Mouse (Mus musculus): ENCODE data around the gene Slc23a4. TPM values are rescaled to one million over a fixed set of nuclear protein-coding genes. Genes with fewer than 3 reads are reported as not detected.

The Slc23a4 gene
- polyA plus RNA-seq, 1 experiment from 2014 or later = 0.53 TPM

GRCm38 (mm10) chr6:35010705-35011104, 22.5 kb upstream of the Slc23a4 start:
- no peak for ATAC-seq (ENCODE audit: low read depth)
- 95% methylated on average over 5 of the region's 5 CpGs for WGBS
- Histone ChIP-seq H3K4me2 (ENCODE audit: low read depth, low read length) (no peak overlapping the region), H3K9me3 (ENCODE audit: control insufficient read depth, low read length) (no peaks in the 10 kb centered on the region), H3K4me1 (ENCODE audit: control insufficient read depth, insufficient read depth, low read length) (peaks cover 5% of the 10 kb centered on the region; the same call in 1 of the 2 replicates), H3K27me3 (replicated peaks; ENCODE audit: control insufficient read depth, insufficient read depth, low read length) (no peaks in the 10 kb centered on the region), H3K4me3 (ENCODE audit: low read depth, low read length) (no peak overlapping the region), H3K9ac (ENCODE audit: low read depth, low read length) (no peak overlapping the region), H3K36me3 (ENCODE audit: control insufficient read depth, insufficient read depth, low read length) (no peaks in the 10 kb centered on the region), H3K27ac (replicated peaks; ENCODE audit: low read depth, low read length) (no peak overlapping the region)
- no peak for DNase-seq (ENCODE audit: low spot score)

- Histone ChIP-seq H3K9me3 (ENCODE audit: control insufficient read depth, low read length) (no peaks in the 10 kb centered on the region), H3K27me3 (replicated peaks; ENCODE audit: control insufficient read depth, insufficient read depth, low read length) (no peaks in the 10 kb centered on the region), H3K27ac (replicated peaks; ENCODE audit: low read depth, low read length) (no peak overlapping the region), H3K36me3 (ENCODE audit: control insufficient read depth, insufficient read depth, low read length) (no peaks in the 10 kb centered on the region), H3K4me2 (ENCODE audit: low read depth, low read length) (no peak overlapping the region), H3K4me1 (ENCODE audit: control insufficient read depth, insufficient read depth, low read length) (no peaks in the 10 kb centered on the region; the same call in 1 of the 2 replicates), H3K4me3 (ENCODE audit: low read depth, low read length) (no peak overlapping the region), H3K9ac (ENCODE audit: low read depth, low read length) (no peak overlapping the region)
- no peak for ATAC-seq (ENCODE audit: low read depth)
- 73% methylated on average over 18 of the region's 18 CpGs for WGBS
- DNase-seq (ENCODE audit: low spot score) = peak; percentile 60
Measured at GRCm38 (mm10) chr6:35002261-35002669, 14.1 kb upstream of the Slc23a4 start.

GRCm38 (mm10) chr6:34999101-34999500, 10.9 kb upstream of the Slc23a4 start:
- no peak overlapping the region for H3K4me3 ChIP-seq (ENCODE audit: low read depth, low read length)
- DNase-seq (ENCODE audit: low spot score) = peak; percentile 69
- no peaks in the 10 kb centered on the region for H3K27me3 ChIP-seq (replicated peaks; ENCODE audit: control insufficient read depth, insufficient read depth, low read length)
- no peaks in the 10 kb centered on the region for H3K36me3 ChIP-seq (ENCODE audit: control insufficient read depth, insufficient read depth, low read length)
- no peak overlapping the region for H3K9ac ChIP-seq (ENCODE audit: low read depth, low read length)
- peaks cover 7% of the 10 kb centered on the region for H3K4me1 ChIP-seq (ENCODE audit: control insufficient read depth, insufficient read depth, low read length)
- H3K9me3 ChIP-seq (ENCODE audit: control insufficient read depth, low read length) = no peaks in the 10 kb centered on the region
- H3K4me2 ChIP-seq (ENCODE audit: low read depth, low read length) = peak overlapping the region; percentile 40
- 25% methylated on average over 4 of the region's 4 CpGs for WGBS
- ATAC-seq (ENCODE audit: low read depth) = peak; percentile 51; the same call in 1 of the 2 replicates
- no peak overlapping the region for H3K27ac ChIP-seq (replicated peaks; ENCODE audit: low read depth, low read length)

DNA sequence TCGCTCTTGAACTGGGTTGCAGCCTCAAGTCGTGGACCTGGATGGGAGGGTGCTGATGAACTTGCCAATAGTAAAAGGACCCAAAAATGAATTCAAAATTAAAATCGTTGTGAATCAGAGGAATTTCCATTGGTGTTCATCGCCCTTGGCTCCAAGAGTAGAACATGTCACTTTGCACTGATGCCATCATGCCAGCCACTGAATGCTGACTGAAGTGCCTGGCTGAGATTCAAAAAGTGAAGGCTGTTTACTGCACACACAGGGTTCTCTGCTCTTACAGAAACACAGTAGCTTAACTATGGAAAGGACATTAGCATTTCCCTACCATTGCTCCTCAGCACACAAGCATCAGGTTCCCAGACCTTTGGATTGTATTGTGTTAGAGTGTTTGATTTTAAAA, 8.3 kb upstream of the Slc23a4 start:
- H3K27ac ChIP-seq (replicated peaks; ENCODE audit: low read depth, low read length) = no peak overlapping the region
- no peaks in the 10 kb centered on the region for H3K27me3 ChIP-seq (replicated peaks; ENCODE audit: control insufficient read depth, insufficient read depth, low read length)
- DNase-seq (ENCODE audit: low spot score) (no peak), ATAC-seq (ENCODE audit: low read depth) (no peak)
- no peaks in the 10 kb centered on the region for H3K9me3 ChIP-seq (ENCODE audit: control insufficient read depth, low read length)
- H3K4me3 ChIP-seq (ENCODE audit: low read depth, low read length) = no peak overlapping the region
- WGBS = 79% methylated on average over 4 of the region's 4 CpGs
- no peak overlapping the region for H3K9ac ChIP-seq (ENCODE audit: low read depth, low read length)
- no peaks in the 10 kb centered on the region for H3K36me3 ChIP-seq (ENCODE audit: control insufficient read depth, insufficient read depth, low read length)
- no peak overlapping the region for H3K4me2 ChIP-seq (ENCODE audit: low read depth, low read length)
- peaks cover 7% of the 10 kb centered on the region for H3K4me1 ChIP-seq (ENCODE audit: control insufficient read depth, insufficient read depth, low read length)

DNA sequence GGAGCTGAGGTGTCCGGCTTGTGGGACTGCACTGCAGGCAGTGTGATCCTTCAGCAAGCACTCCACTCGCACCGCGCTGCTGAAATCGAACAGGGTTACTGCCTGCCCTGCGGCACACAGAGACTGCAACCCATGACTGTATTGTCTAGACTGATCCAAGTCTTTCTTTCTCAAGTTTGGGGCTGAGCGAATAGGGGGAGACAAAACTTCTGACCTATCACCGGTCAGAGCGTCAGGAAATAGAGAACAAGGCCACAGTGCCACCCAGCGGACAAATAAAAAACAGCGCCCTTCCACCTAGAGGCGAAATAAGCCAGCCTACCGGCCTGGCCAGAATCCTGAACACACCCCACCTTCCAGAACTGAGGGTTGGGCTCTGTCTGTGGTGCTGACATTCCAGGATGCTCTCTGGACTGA, 7.1 kb upstream of the Slc23a4 start:
- H3K27ac ChIP-seq (replicated peaks; ENCODE audit: low read depth, low read length) = no peak overlapping the region
- DNase-seq (ENCODE audit: low spot score) (peak; percentile 90), ATAC-seq (ENCODE audit: low read depth) (peak; percentile 84)
- H3K36me3 ChIP-seq (ENCODE audit: control insufficient read depth, insufficient read depth, low read length) = no peaks in the 10 kb centered on the region
- 8% methylated on average over 13 of the region's 13 CpGs for WGBS
- H3K4me1 ChIP-seq (ENCODE audit: control insufficient read depth, insufficient read depth, low read length) = peaks cover 7% of the 10 kb centered on the region
- 0 out of 2 replicates have a peak overlapping the region, but pooled peaks have one; percentile 15 for H3K9ac ChIP-seq (ENCODE audit: low read depth, low read length)
- H3K4me3 ChIP-seq (ENCODE audit: low read depth, low read length) = peak overlapping the region; percentile 27
- no peaks in the 10 kb centered on the region for H3K27me3 ChIP-seq (replicated peaks; ENCODE audit: control insufficient read depth, insufficient read depth, low read length)
- peak overlapping the region; percentile 59 for H3K4me2 ChIP-seq (ENCODE audit: low read depth, low read length)
- no peaks in the 10 kb centered on the region for H3K9me3 ChIP-seq (ENCODE audit: control insufficient read depth, low read length)

- H3K4me1 ChIP-seq (ENCODE audit: control insufficient read depth, insufficient read depth, low read length) = peaks cover 7% of the 10 kb centered on the region
- H3K36me3 ChIP-seq (ENCODE audit: control insufficient read depth, insufficient read depth, low read length) = no peaks in the 10 kb centered on the region
- ATAC-seq (ENCODE audit: low read depth) = no peak
- no peak for DNase-seq (ENCODE audit: low spot score)
- 0 out of 2 replicates have a peak overlapping the region, but pooled peaks have one; percentile 15 for H3K9ac ChIP-seq (ENCODE audit: low read depth, low read length)
- no peaks in the 10 kb centered on the region for H3K9me3 ChIP-seq (ENCODE audit: control insufficient read depth, low read length)
- 73% methylated on average over 5 of the region's 5 CpGs for WGBS
- H3K4me2 ChIP-seq (ENCODE audit: low read depth, low read length) = peak overlapping the region; percentile 59
- no peak overlapping the region for H3K27ac ChIP-seq (replicated peaks; ENCODE audit: low read depth, low read length)
- H3K27me3 ChIP-seq (replicated peaks; ENCODE audit: control insufficient read depth, insufficient read depth, low read length) = no peaks in the 10 kb centered on the region
- no peak overlapping the region for H3K4me3 ChIP-seq (ENCODE audit: low read depth, low read length)
Measured at GRCm38 (mm10) chr6:34994692-34995091, 6.5 kb upstream of the Slc23a4 start.

GRCm38 (mm10) chr6:34989263-34989662, 1.1 kb upstream of the Slc23a4 start:
- peak; percentile 69; the same call in 1 of the 2 replicates for ATAC-seq (ENCODE audit: low read depth)
- Histone ChIP-seq H3K9ac (ENCODE audit: low read depth, low read length) (no peak overlapping the region), H3K36me3 (ENCODE audit: control insufficient read depth, insufficient read depth, low read length) (no peaks in the 10 kb centered on the region), H3K4me1 (ENCODE audit: control insufficient read depth, insufficient read depth, low read length) (peaks cover 19% of the 10 kb centered on the region), H3K4me3 (ENCODE audit: low read depth, low read length) (no peak overlapping the region), H3K27me3 (replicated peaks; ENCODE audit: control insufficient read depth, insufficient read depth, low read length) (no peaks in the 10 kb centered on the region), H3K9me3 (ENCODE audit: control insufficient read depth, low read length) (no peaks in the 10 kb centered on the region), H3K27ac (replicated peaks; ENCODE audit: low read depth, low read length) (no peak overlapping the region), H3K4me2 (ENCODE audit: low read depth, low read length) (no peak overlapping the region)
- WGBS = 37% methylated on average over 6 of the region's 6 CpGs
- DNase-seq (ENCODE audit: low spot score) = peak; percentile 51

DNA sequence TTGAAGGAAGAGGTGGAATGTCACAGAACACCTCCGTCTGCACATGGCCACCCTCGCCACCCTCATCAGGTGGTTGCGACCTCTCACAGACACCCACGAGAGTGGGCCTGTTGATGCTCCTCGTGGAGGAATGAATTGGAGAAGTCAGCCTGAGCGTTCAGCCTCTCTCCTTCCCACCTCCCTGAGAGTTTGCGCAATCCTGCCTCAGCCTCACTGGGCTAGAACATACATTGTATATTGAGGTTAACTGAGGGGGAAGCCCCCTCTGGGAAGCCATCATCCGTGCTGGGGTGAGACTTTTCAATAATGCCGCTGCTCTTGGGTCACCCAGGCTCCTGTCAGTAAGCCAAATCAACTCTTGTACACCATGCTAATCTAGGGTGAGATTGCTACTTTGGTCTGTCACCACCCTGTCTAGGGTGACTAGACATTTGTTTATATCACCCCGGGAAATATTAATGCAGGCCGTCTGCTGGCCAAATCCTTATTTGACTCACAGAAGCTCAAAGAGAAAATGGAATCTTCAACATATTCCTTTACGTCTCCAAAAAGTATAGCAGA, 1.0 kb downstream of the Slc23a4 start:
- H3K9me3 ChIP-seq (ENCODE audit: control insufficient read depth, low read length) = no peaks in the 10 kb centered on the region
- 75% methylated on average over 12 of the region's 12 CpGs for WGBS
- no peak overlapping the region for H3K4me3 ChIP-seq (ENCODE audit: low read depth, low read length)
- no peak overlapping the region for H3K4me2 ChIP-seq (ENCODE audit: low read depth, low read length)
- H3K4me1 ChIP-seq (ENCODE audit: control insufficient read depth, insufficient read depth, low read length) = peaks cover 19% of the 10 kb centered on the region
- no peaks in the 10 kb centered on the region for H3K36me3 ChIP-seq (ENCODE audit: control insufficient read depth, insufficient read depth, low read length)
- no peak overlapping the region for H3K27ac ChIP-seq (replicated peaks; ENCODE audit: low read depth, low read length)
- ATAC-seq (ENCODE audit: low read depth) (no peak), DNase-seq (ENCODE audit: low spot score) (no peak)
- H3K9ac ChIP-seq (ENCODE audit: low read depth, low read length) = no peak overlapping the region
- no peaks in the 10 kb centered on the region for H3K27me3 ChIP-seq (replicated peaks; ENCODE audit: control insufficient read depth, insufficient read depth, low read length)

GRCm38 (mm10) chr6:34980661-34981060, 7.5 kb downstream of the Slc23a4 start:
- Histone ChIP-seq H3K27ac (replicated peaks; ENCODE audit: low read depth, low read length) (no peak overlapping the region), H3K36me3 (ENCODE audit: control insufficient read depth, insufficient read depth, low read length) (no peaks in the 10 kb centered on the region), H3K9me3 (ENCODE audit: control insufficient read depth, low read length) (no peaks in the 10 kb centered on the region), H3K4me2 (ENCODE audit: low read depth, low read length) (no peak overlapping the region), H3K4me1 (ENCODE audit: control insufficient read depth, insufficient read depth, low read length) (no peaks in the 10 kb centered on the region; the same call in 1 of the 2 replicates), H3K9ac (ENCODE audit: low read depth, low read length) (no peak overlapping the region), H3K27me3 (replicated peaks; ENCODE audit: control insufficient read depth, insufficient read depth, low read length) (no peaks in the 10 kb centered on the region), H3K4me3 (ENCODE audit: low read depth, low read length) (no peak overlapping the region)
- DNase-seq (ENCODE audit: low spot score) (no peak), ATAC-seq (ENCODE audit: low read depth) (no peak)
- 56% methylated on average over 9 of the region's 9 CpGs for WGBS

Data from embryonic facial prominence, embryonic 14.5 days (tissue).